Mouse (Mus musculus): ENCODE measurements around the gene Hdac5.

- TF ChIP-seq CTCF (IDR thresholded peaks at IDR 0.05 in 2 of 3, conservative IDR thresholded peaks at IDR 0.05 in 1 of 3; ENCODE audit: control insufficient read depth in 1 of 3, insufficient read depth in 1 of 3, low read depth in 2 of 3, low read length in 3 of 3, poor library complexity in 1 of 3, severe bottlenecking in 1 of 3): peak; percentile 47 to 64 (median 49)
- TF ChIP-seq GATA1 (IDR thresholded peaks at IDR 0.05; ENCODE audit: low read depth, low read length): no peak
These were observed 16.9 kb upstream of the Hdac5 start for GRCm38 (mm10) chr11:102246871-102247270.
